Mouse (Mus musculus): ENCODE data around the gene Trpm1. TPM values are rescaled to one million over a fixed set of nuclear protein-coding genes. Genes with fewer than 3 reads are reported as not detected.

The Trpm1 gene
- total and polyA plus RNA-seq, 3 experiments, result 5.9 to 10.7 (median 6.1) TPM

- H3K27me3 ChIP-seq (replicated peaks), result no peaks in the 10 kb centered on the region
- H3K4me1 ChIP-seq (ENCODE audit: control insufficient read depth in 1 of 2, insufficient read depth in 2 of 2), result no peaks in the 10 kb centered on the region
- dilution Hi-C loops (cut with MboI; ENCODE audit: extremely low pct_ligation_motif_present, extremely low pct_unique_long_range_greater_than_20kb, low sequenced_read_pairs) (no loop called here), in situ Hi-C loops (cut with MboI; ENCODE audit: low pct_ligation_motif_present, low pct_unique_long_range_greater_than_20kb, low sequenced_read_pairs) (loop anchor here (5.0 to 25.0 kb wide), 3 partner anchors 175 to 575 kb away; no protein-coding TSS in a partner anchor)
- DNase-seq (ENCODE audit: extremely low read depth), result no peak
- no peaks in the 10 kb centered on the region for H3K79me2 ChIP-seq (replicated peaks; ENCODE audit: control insufficient read depth, extremely low read depth, insufficient read depth, poor library complexity, severe bottlenecking)
- TF ChIP-seq MAFK (IDR thresholded peaks at IDR 0.05; ENCODE audit: insufficient replicate concordance, low read length) (no peak), RAD21 (IDR thresholded peaks at IDR 0.05; ENCODE audit: low read depth, low read length) (no peak), POLR2AphosphoS2 (IDR thresholded peaks at IDR 0.05; ENCODE audit: low read depth, low read length) (no peak), RCOR1 (conservative IDR thresholded peaks at IDR 0.05; ENCODE audit: low read depth, low read length) (no peak), MAZ (IDR thresholded peaks at IDR 0.05; ENCODE audit: low read depth, low read length) (no peak), MAX (IDR thresholded peaks at IDR 0.05; ENCODE audit: low read length) (no peak), HCFC1 (IDR thresholded peaks at IDR 0.05; ENCODE audit: low read depth, low read length) (no peak), ETS1 (conservative IDR thresholded peaks at IDR 0.05; ENCODE audit: low read depth, low read length) (no peak), MYC (IDR thresholded peaks at IDR 0.05; ENCODE audit: low read depth, low read length) (no peak), ELF1 (IDR thresholded peaks at IDR 0.05; ENCODE audit: low read depth, low read length) (no peak), ZNF384 (IDR thresholded peaks at IDR 0.05; ENCODE audit: low read depth, low read length) (no peak)
- H3K4me2 ChIP-seq (ENCODE audit: insufficient read depth, low read depth, poor library complexity, severe bottlenecking), result no peak overlapping the region
- no peak overlapping the region for H3K27ac ChIP-seq (ENCODE audit: insufficient read depth, low read depth)
- H3K9me3 ChIP-seq (replicated peaks; ENCODE audit: low read length), result no peaks in the 10 kb centered on the region
- no peak overlapping the region for H3K4me3 ChIP-seq (replicated peaks in 1 of 3; ENCODE audit: low read depth in 2 of 3, low read length in 2 of 3, poor library complexity in 1 of 3)
- H3K36me3 ChIP-seq (replicated peaks in 1 of 2; ENCODE audit: control insufficient read depth in 1 of 2, insufficient read depth in 1 of 2, low read length in 1 of 2), result no peaks in the 10 kb centered on the region
- H3K9ac ChIP-seq (ENCODE audit: insufficient read depth, low read depth), result no peak overlapping the region
Measured at GRCm38 (mm10) chr7:64161990-64162389, 8.4 kb downstream of the Trpm1 start.

GRCm38 (mm10) chr7:64163086-64163485 lies 9.5 kb downstream of the Trpm1 start:
- no peak for TF ChIP-seq BHLHE40 (IDR thresholded peaks at IDR 0.05; ENCODE audit: low read depth, low read length)
- no peak for TF ChIP-seq IRF4 (IDR thresholded peaks at IDR 0.05; ENCODE audit: low read depth, low read length)
- no peak for TF ChIP-seq UBTF (IDR thresholded peaks at IDR 0.05; ENCODE audit: low read depth, low read length)
- TF ChIP-seq RCOR1 (conservative IDR thresholded peaks at IDR 0.05; ENCODE audit: low read depth, low read length), result no peak
- TF ChIP-seq NRF1 (IDR thresholded peaks at IDR 0.05; ENCODE audit: low read depth, low read length), result no peak
- TF ChIP-seq GABPA (IDR thresholded peaks at IDR 0.05; ENCODE audit: insufficient replicate concordance, low read depth, low read length), result no peak
- no peak for TF ChIP-seq MYC (IDR thresholded peaks at IDR 0.05; ENCODE audit: low read depth, low read length)
- TF ChIP-seq ZNF384 (IDR thresholded peaks at IDR 0.05; ENCODE audit: low read depth, low read length), result no peak
- H3K4me2 ChIP-seq (ENCODE audit: insufficient read depth, low read depth, poor library complexity, severe bottlenecking), result no peak overlapping the region
- in situ Hi-C loops (cut with MboI; ENCODE audit: low pct_ligation_motif_present, low pct_unique_long_range_greater_than_20kb, low sequenced_read_pairs) (loop anchor here (5.0 to 25.0 kb wide), 3 partner anchors 174 to 574 kb away; no protein-coding TSS in a partner anchor), dilution Hi-C loops (cut with MboI; ENCODE audit: extremely low pct_ligation_motif_present, extremely low pct_unique_long_range_greater_than_20kb, low sequenced_read_pairs) (no loop called here)
- DNase-seq (ENCODE audit: extremely low read depth), result no peak
- no peaks in the 10 kb centered on the region for H3K4me1 ChIP-seq (ENCODE audit: control insufficient read depth in 1 of 2, insufficient read depth in 2 of 2)
- H3K27me3 ChIP-seq (replicated peaks), result no peaks in the 10 kb centered on the region
- H3K36me3 ChIP-seq (replicated peaks in 1 of 2; ENCODE audit: control insufficient read depth in 1 of 2, insufficient read depth in 1 of 2, low read length in 1 of 2), result no peaks in the 10 kb centered on the region
- H3K4me3 ChIP-seq (replicated peaks in 1 of 3; ENCODE audit: low read depth in 2 of 3, low read length in 2 of 3, poor library complexity in 1 of 3), result no peak overlapping the region
- no peaks in the 10 kb centered on the region for H3K79me2 ChIP-seq (replicated peaks; ENCODE audit: control insufficient read depth, extremely low read depth, insufficient read depth, poor library complexity, severe bottlenecking)
- H3K27ac ChIP-seq (ENCODE audit: insufficient read depth, low read depth), result no peak overlapping the region
- H3K9ac ChIP-seq (ENCODE audit: insufficient read depth, low read depth), result no peak overlapping the region
- H3K9me3 ChIP-seq (replicated peaks; ENCODE audit: low read length), result no peaks in the 10 kb centered on the region

All from CH12.LX (cell line).